Mouse (Mus musculus) MEL (cell line): ENCODE measurements around the gene Hp. TPM values are rescaled to one million over a fixed set of nuclear protein-coding genes. Genes with fewer than 3 reads are reported as not detected.
A peak's percentile ranks its signal among the peaks of the same experiment; 100 is the strongest.

Experiments used
- CHD2 ChIP-seq: IDR thresholded peaks from 2 replicates; pipeline ENCODE4 v1.6.1; 2011; ENCODE audit warnings: low read length, improper control_type of control experiment
- CTCF ChIP-seq, 3 experiments: IDR thresholded peaks in 2 of 3; conservative IDR thresholded peaks in 1 of 3; 2 replicates each; pipeline ENCODE4 v1.5.1; 2011 to 2012; ENCODE audit warnings: low read length in 3 of 3, low read depth in 2 of 3, mild to moderate bottlenecking in 2 of 3, improper control_type of control experiment in 1 of 3, inconsistent platforms in 1 of 3, mixed read lengths in 1 of 3, moderate library complexity in 1 of 3; ENCODE audit not compliant: control insufficient read depth in 1 of 3, insufficient read depth in 1 of 3, poor library complexity in 1 of 3, severe bottlenecking in 1 of 3
- E2F4 ChIP-seq: IDR thresholded peaks from 2 replicates; pipeline ENCODE4 v1.6.1; 2011; ENCODE audit warnings: low read depth, low read length, improper control_type of control experiment, borderline replicate concordance
- EP300 ChIP-seq, 2 experiments: IDR thresholded peaks; 2 replicates each; pipeline ENCODE4 v1.6.1; 2011; ENCODE audit warnings: improper control_type of control experiment in 2 of 2, low read length in 2 of 2, low read depth in 1 of 2, mild to moderate bottlenecking in 1 of 2
- ETS1 ChIP-seq: IDR thresholded peaks from 2 replicates; pipeline ENCODE4 v1.6.1; 2012; ENCODE audit warnings: low read depth, mild to moderate bottlenecking, inconsistent platforms, low read length, improper control_type of control experiment, moderate library complexity
- GATA1 ChIP-seq: IDR thresholded peaks from 2 replicates; pipeline ENCODE4 v1.6.1; 2011; ENCODE audit warnings: low read depth, low read length, improper control_type of control experiment
- HCFC1 ChIP-seq: IDR thresholded peaks from 2 replicates; pipeline ENCODE4 v1.6.1; 2012; ENCODE audit warnings: low read depth, mild to moderate bottlenecking, inconsistent platforms, low read length, improper control_type of control experiment, moderate library complexity
- JUND ChIP-seq: IDR thresholded peaks from 2 replicates; pipeline ENCODE4 v1.6.1; 2011; ENCODE audit warnings: low read depth, mild to moderate bottlenecking, improper control_type of control experiment, low read length
- KAT2A ChIP-seq: conservative IDR thresholded peaks from 2 replicates; pipeline ENCODE4 v1.6.1; 2012; ENCODE audit warnings: low read depth, low read length, improper control_type of control experiment, inconsistent platforms
- MAX ChIP-seq: IDR thresholded peaks from 2 replicates; pipeline ENCODE4 v1.6.1; 2011; ENCODE audit warnings: low read length, improper control_type of control experiment
- MAZ ChIP-seq: IDR thresholded peaks from 2 replicates; pipeline ENCODE4 v1.6.1; 2012; ENCODE audit warnings: low read depth, mild to moderate bottlenecking, inconsistent platforms, low read length, improper control_type of control experiment
- MEF2A ChIP-seq: IDR thresholded peaks from 2 replicates; pipeline ENCODE4 v1.6.1; 2014; ENCODE audit warnings: low read depth, mild to moderate bottlenecking, inconsistent platforms, low read length, improper control_type of control experiment; ENCODE audit not compliant: poor library complexity, insufficient replicate concordance, severe bottlenecking; ENCODE audit errors: extremely low read depth
- MYC ChIP-seq: IDR thresholded peaks from 2 replicates; pipeline ENCODE4 v1.6.1; 2011; ENCODE audit warnings: low read depth, mild to moderate bottlenecking, low read length, improper control_type of control experiment, moderate library complexity
- POLR2A ChIP-seq, 2 experiments: IDR thresholded peaks; 2 replicates each; pipeline ENCODE4 v1.6.1; 2011 to 2012; ENCODE audit warnings: low read length in 2 of 2, mild to moderate bottlenecking in 2 of 2, control low read depth in 1 of 2, improper control_type of control experiment in 1 of 2, low read depth in 1 of 2, moderate library complexity in 1 of 2; ENCODE audit not compliant: control insufficient read depth in 1 of 2, insufficient read depth in 1 of 2, poor library complexity in 1 of 2
- POLR2AphosphoS2 ChIP-seq: IDR thresholded peaks from 2 replicates; pipeline ENCODE4 v1.6.1; 2011; ENCODE audit warnings: low read length, improper control_type of control experiment
- POLR2AphosphoS5 ChIP-seq: IDR thresholded peaks from 2 replicates; pipeline ENCODE4 v1.6.1; 2012; ENCODE audit warnings: low read depth, borderline replicate concordance, mild to moderate bottlenecking, inconsistent platforms, low read length, moderate library complexity, mixed read lengths
- RCOR1 ChIP-seq: IDR thresholded peaks from 2 replicates; pipeline ENCODE4 v1.6.1; 2012; ENCODE audit warnings: low read depth, mild to moderate bottlenecking, inconsistent platforms, low read length, improper control_type of control experiment
- SMC3 ChIP-seq: IDR thresholded peaks from 2 replicates; pipeline ENCODE4 v1.6.1; 2011; ENCODE audit warnings: low read depth, low read length, improper control_type of control experiment
- TAL1 ChIP-seq: IDR thresholded peaks from 2 replicates; pipeline ENCODE4 v1.6.1; 2012; ENCODE audit warnings: mild to moderate bottlenecking, inconsistent platforms, low read length, moderate library complexity, mixed read lengths
- UBTF ChIP-seq: IDR thresholded peaks from 2 replicates; pipeline ENCODE4 v1.6.1; 2012; ENCODE audit warnings: low read depth, mild to moderate bottlenecking, inconsistent platforms, low read length, improper control_type of control experiment, moderate library complexity, borderline replicate concordance; ENCODE audit not compliant: insufficient read depth
- USF1 ChIP-seq: IDR thresholded peaks from 2 replicates; pipeline ENCODE4 v1.6.1; 2014; ENCODE audit warnings: low read depth, mild to moderate bottlenecking, inconsistent platforms, low read length, improper control_type of control experiment, moderate library complexity
- ZC3H11A ChIP-seq: IDR thresholded peaks from 2 replicates; pipeline ENCODE4 v1.6.1; 2012; ENCODE audit warnings: low read depth, mild to moderate bottlenecking, inconsistent platforms, low read length, improper control_type of control experiment
- ZMIZ1 ChIP-seq: IDR thresholded peaks from 2 replicates; pipeline ENCODE4 v1.6.1; 2012; ENCODE audit warnings: low read depth, mild to moderate bottlenecking, inconsistent platforms, low read length, improper control_type of control experiment, moderate library complexity
- ZNF384 ChIP-seq: IDR thresholded peaks from 2 replicates; pipeline ENCODE4 v1.6.1; 2012; ENCODE audit warnings: low read depth, mild to moderate bottlenecking, inconsistent platforms, low read length, improper control_type of control experiment
- polyA plus RNA-seq, 2 experiments: library from polyadenylated mRNA; stranded (reverse) in 1 of 2; unstranded in 1 of 2; fragments of >175 nt in 1 of 2; fragments of >200 nt in 1 of 2; gene quantifications; 2 replicates each; pipeline versions ENCODE4 v1.2.1 to v1.2.4; 2012; ENCODE audit warnings: low replicate concordance in 2 of 2, low read depth in 1 of 2; ENCODE audit not compliant: insufficient read length in 2 of 2, insufficient read depth in 1 of 2, missing spikeins in 1 of 2
- total RNA-seq: library from RNA; depleted of rRNA; stranded (reverse); fragments of 300-350 nt; gene quantifications from 2 replicates; pipeline ENCODE4 v1.2.3, GENCODE M21; 2012

Gene Hp
- total and polyA plus RNA-seq, 3 experiments = 0.08 to 0.19 TPM; not detected in 1

DNA sequence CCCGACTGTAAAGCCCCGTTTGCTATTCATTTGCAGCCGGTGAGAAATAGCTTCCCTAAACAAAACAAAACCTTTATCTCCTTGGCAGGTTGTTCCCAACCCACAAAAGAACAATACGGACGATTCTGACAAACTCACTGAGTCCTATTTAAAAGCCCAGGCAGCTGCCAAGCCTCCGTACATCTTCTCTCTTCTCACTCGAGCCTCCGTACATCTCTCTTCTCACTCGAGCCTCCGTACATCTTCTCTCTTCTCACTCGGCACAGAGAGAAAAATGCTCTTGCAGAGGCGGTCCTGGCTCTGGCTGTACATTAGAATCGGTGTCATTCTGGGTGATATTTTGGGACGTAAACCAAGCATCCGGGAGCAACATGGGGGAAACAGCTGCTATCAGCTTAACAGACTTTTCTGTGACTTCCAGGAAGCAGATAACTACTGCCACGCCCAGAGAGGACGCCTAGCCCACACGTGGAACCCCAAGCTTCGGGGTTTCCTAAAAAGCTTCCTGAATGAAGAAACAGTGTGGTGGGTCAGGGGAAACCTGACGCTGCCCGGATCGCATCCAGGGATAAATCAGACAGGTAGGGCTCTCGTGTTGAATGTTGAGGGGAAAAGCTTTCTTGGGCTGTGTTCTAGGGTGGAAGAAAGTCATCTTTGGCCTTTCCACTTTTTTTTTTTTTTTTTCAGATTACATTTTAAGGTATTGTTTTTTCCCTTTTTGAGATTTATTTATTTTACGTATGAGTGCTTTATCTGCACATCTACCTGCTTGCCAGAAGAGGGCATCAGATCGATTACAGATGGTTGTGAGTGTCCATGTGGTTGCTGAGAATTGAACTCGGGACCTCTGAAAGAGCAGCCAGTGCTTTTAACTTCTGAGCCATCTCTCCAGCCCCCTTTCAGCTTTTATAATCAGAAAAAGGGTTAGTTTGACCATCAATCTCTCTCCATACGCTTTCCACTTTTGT, 35.6 kb upstream of the Hp start, which contains the start of gene Pkd1l3 (continued):
- TF ChIP-seq HCFC1 (peak; percentile 48), E2F4 (no peak), JUND (no peak), POLR2AphosphoS5 (no peak), MYC (peak; percentile 97), POLR2AphosphoS2 (no peak), SMC3 (no peak), MAX (peak; percentile 92), USF1 (no peak), POLR2A (IDR thresholded peaks at IDR 0.05; ENCODE audit: control insufficient read depth in 1 of 2, insufficient read depth in 1 of 2, low read depth in 1 of 2, low read length in 2 of 2, poor library complexity in 1 of 2) (peak; percentile 9 to 53; a peak in 2 of 4 replicates), CTCF (IDR thresholded peaks at IDR 0.05 in 2 of 3, conservative IDR thresholded peaks at IDR 0.05 in 1 of 3; ENCODE audit: control insufficient read depth in 1 of 3, insufficient read depth in 1 of 3, low read depth in 2 of 3, low read length in 3 of 3, poor library complexity in 1 of 3, severe bottlenecking in 1 of 3) (peak; percentile 9 to 19 (median 13); a peak in 2 of 6 replicates), ETS1 (peak; percentile 95), CHD2 (no peak), MEF2A (no peak), ZC3H11A (no peak), EP300 (IDR thresholded peaks at IDR 0.05; ENCODE audit: low read depth in 1 of 2, low read length in 2 of 2) (peak; percentile 82 to 91), TAL1 (peak; percentile 79), UBTF (peak; percentile 79; the same call in 1 of the 2 replicates), MAZ (0 out of 2 replicates have a peak, but pooled peaks have one; percentile 18), KAT2A (no peak), ZMIZ1 (no peak), RCOR1 (peak; percentile 71; the same call in 1 of the 2 replicates), ZNF384 (no peak), GATA1 (peak; percentile 85)
